Mouse (Mus musculus) MEL (cell line): ENCODE data around the gene Tfam. TPM values are rescaled to one million over a fixed set of nuclear protein-coding genes. Genes with fewer than 3 reads are reported as not detected.
A peak's percentile ranks its signal among the peaks of the same experiment; 100 is the strongest.

Source experiments
- DNase-seq: peaks from one replicate; pipeline ENCODE4 v3.0.0; 2011; ENCODE audit warnings: low read depth, low spot score
- H3K27ac ChIP-seq: 2 replicates; pipeline ENCODE4 v1.5.1; 2012; ENCODE audit warnings: low read depth, mild to moderate bottlenecking, control low read depth, low read length, moderate library complexity; ENCODE audit not compliant: control insufficient read depth
- H3K27me3 ChIP-seq, 2 experiments: fragments of 150-350 bp in 1 of 2; sonication (generic) in 1 of 2; 2 replicates each; pipeline ENCODE4 v1.6.1; 2012; ENCODE audit warnings: low read length in 2 of 2, mild to moderate bottlenecking in 2 of 2, improper control_type of control experiment in 1 of 2, moderate library complexity in 1 of 2; ENCODE audit not compliant: insufficient read depth in 2 of 2, control insufficient read depth in 1 of 2
- H3K36me3 ChIP-seq, 2 experiments: 2 replicates each; pipeline ENCODE4 v1.6.1; 2012 to 2014; ENCODE audit warnings: low read length in 2 of 2, improper control_type of control experiment in 1 of 2, inconsistent platforms in 1 of 2, mild to moderate bottlenecking in 1 of 2; ENCODE audit not compliant: insufficient read depth in 2 of 2, control insufficient read depth in 1 of 2
- H3K4me1 ChIP-seq, 2 experiments: fragments of 150-350 bp in 1 of 2; sonication (generic) in 1 of 2; 2 replicates each; pipeline ENCODE4 v1.6.1; 2012; ENCODE audit warnings: low read length in 2 of 2, improper control_type of control experiment in 1 of 2, mild to moderate bottlenecking in 1 of 2; ENCODE audit not compliant: insufficient read depth in 2 of 2, control insufficient read depth in 1 of 2
- H3K4me3 ChIP-seq, 2 experiments: fragments of 150-350 bp in 1 of 2; sonication (generic) in 1 of 2; 2 replicates each; pipeline ENCODE4 v1.5.1; 2012; ENCODE audit warnings: low read depth in 2 of 2, low read length in 2 of 2, mild to moderate bottlenecking in 2 of 2, moderate library complexity in 2 of 2, control low read depth in 1 of 2, improper control_type of control experiment in 1 of 2; ENCODE audit not compliant: control insufficient read depth in 1 of 2, insufficient read depth in 1 of 2
- H3K79me2 ChIP-seq: 2 replicates; pipeline ENCODE4 v1.6.1; 2012; ENCODE audit warnings: mild to moderate bottlenecking, low read length, moderate library complexity; ENCODE audit not compliant: control insufficient read depth, poor library complexity, insufficient read depth
- H3K9ac ChIP-seq: 2 replicates; pipeline ENCODE4 v1.6.1; 2012; ENCODE audit warnings: low read depth, mild to moderate bottlenecking, control low read depth, low read length, moderate library complexity; ENCODE audit not compliant: control insufficient read depth, poor library complexity, severe bottlenecking
- H3K9me3 ChIP-seq: fragments of 150-350 bp; sonication (generic); replicated peaks from 2 replicates; pipeline ENCODE4 v1.6.1; 2012; ENCODE audit warnings: mild to moderate bottlenecking, low read length, improper control_type of control experiment, moderate library complexity; ENCODE audit not compliant: insufficient read depth
- BHLHE40 ChIP-seq: IDR thresholded peaks from 2 replicates; pipeline ENCODE4 v1.6.1; 2012; ENCODE audit warnings: low read depth, mild to moderate bottlenecking, inconsistent platforms, low read length, improper control_type of control experiment, borderline replicate concordance
- CHD2 ChIP-seq: IDR thresholded peaks from 2 replicates; pipeline ENCODE4 v1.6.1; 2011; ENCODE audit warnings: low read length, improper control_type of control experiment
- CTCF ChIP-seq, 3 experiments: IDR thresholded peaks in 2 of 3; conservative IDR thresholded peaks in 1 of 3; 2 replicates each; pipeline ENCODE4 v1.5.1; 2011 to 2012; ENCODE audit warnings: low read length in 3 of 3, low read depth in 2 of 3, mild to moderate bottlenecking in 2 of 3, improper control_type of control experiment in 1 of 3, inconsistent platforms in 1 of 3, mixed read lengths in 1 of 3, moderate library complexity in 1 of 3; ENCODE audit not compliant: control insufficient read depth in 1 of 3, insufficient read depth in 1 of 3, poor library complexity in 1 of 3, severe bottlenecking in 1 of 3
- E2F4 ChIP-seq: IDR thresholded peaks from 2 replicates; pipeline ENCODE4 v1.6.1; 2011; ENCODE audit warnings: low read depth, low read length, improper control_type of control experiment, borderline replicate concordance
- ETS1 ChIP-seq: IDR thresholded peaks from 2 replicates; pipeline ENCODE4 v1.6.1; 2012; ENCODE audit warnings: low read depth, mild to moderate bottlenecking, inconsistent platforms, low read length, improper control_type of control experiment, moderate library complexity
- GABPA ChIP-seq: IDR thresholded peaks from 2 replicates; pipeline ENCODE4 v1.6.1; 2012; ENCODE audit warnings: low read depth, mild to moderate bottlenecking, inconsistent platforms, low read length, improper control_type of control experiment, moderate library complexity
- GATA1 ChIP-seq: IDR thresholded peaks from 2 replicates; pipeline ENCODE4 v1.6.1; 2011; ENCODE audit warnings: low read depth, low read length, improper control_type of control experiment
- HCFC1 ChIP-seq: IDR thresholded peaks from 2 replicates; pipeline ENCODE4 v1.6.1; 2012; ENCODE audit warnings: low read depth, mild to moderate bottlenecking, inconsistent platforms, low read length, improper control_type of control experiment, moderate library complexity
- JUND ChIP-seq: IDR thresholded peaks from 2 replicates; pipeline ENCODE4 v1.6.1; 2011; ENCODE audit warnings: low read depth, mild to moderate bottlenecking, improper control_type of control experiment, low read length
- KAT2A ChIP-seq: conservative IDR thresholded peaks from 2 replicates; pipeline ENCODE4 v1.6.1; 2012; ENCODE audit warnings: low read depth, low read length, improper control_type of control experiment, inconsistent platforms
- MAX ChIP-seq: IDR thresholded peaks from 2 replicates; pipeline ENCODE4 v1.6.1; 2011; ENCODE audit warnings: low read length, improper control_type of control experiment
- MAZ ChIP-seq: IDR thresholded peaks from 2 replicates; pipeline ENCODE4 v1.6.1; 2012; ENCODE audit warnings: low read depth, mild to moderate bottlenecking, inconsistent platforms, low read length, improper control_type of control experiment
- MEF2A ChIP-seq: IDR thresholded peaks from 2 replicates; pipeline ENCODE4 v1.6.1; 2014; ENCODE audit warnings: low read depth, mild to moderate bottlenecking, inconsistent platforms, low read length, improper control_type of control experiment; ENCODE audit not compliant: poor library complexity, insufficient replicate concordance, severe bottlenecking; ENCODE audit errors: extremely low read depth
- MXI1 ChIP-seq: IDR thresholded peaks from 2 replicates; pipeline ENCODE4 v1.6.1; 2011; ENCODE audit warnings: mild to moderate bottlenecking, low read depth, low read length, improper control_type of control experiment
- MYB ChIP-seq: IDR thresholded peaks from 2 replicates; pipeline ENCODE4 v1.6.1; 2011; ENCODE audit warnings: mild to moderate bottlenecking, low read depth, low read length, improper control_type of control experiment
- NELFE ChIP-seq: IDR thresholded peaks from 2 replicates; pipeline ENCODE4 v1.6.1; 2011; ENCODE audit warnings: low read depth, low read length, improper control_type of control experiment
- POLR2A ChIP-seq, 2 experiments: IDR thresholded peaks; 2 replicates each; pipeline ENCODE4 v1.6.1; 2011 to 2012; ENCODE audit warnings: low read length in 2 of 2, mild to moderate bottlenecking in 2 of 2, control low read depth in 1 of 2, improper control_type of control experiment in 1 of 2, low read depth in 1 of 2, moderate library complexity in 1 of 2; ENCODE audit not compliant: control insufficient read depth in 1 of 2, insufficient read depth in 1 of 2, poor library complexity in 1 of 2
- RAD21 ChIP-seq: IDR thresholded peaks from 2 replicates; pipeline ENCODE4 v1.6.1; 2011; ENCODE audit warnings: mild to moderate bottlenecking, low read depth, low read length, improper control_type of control experiment
- SMC3 ChIP-seq: IDR thresholded peaks from 2 replicates; pipeline ENCODE4 v1.6.1; 2011; ENCODE audit warnings: low read depth, low read length, improper control_type of control experiment
- TBP ChIP-seq: IDR thresholded peaks from 2 replicates; pipeline ENCODE4 v1.8.0; 2011; ENCODE audit warnings: low read depth, low read length, improper control_type of control experiment
- TCF12 ChIP-seq: IDR thresholded peaks from 2 replicates; pipeline ENCODE4 v1.6.1; 2014; ENCODE audit warnings: low read depth, mild to moderate bottlenecking, inconsistent platforms, low read length, improper control_type of control experiment, moderate library complexity
- UBTF ChIP-seq: IDR thresholded peaks from 2 replicates; pipeline ENCODE4 v1.6.1; 2012; ENCODE audit warnings: low read depth, mild to moderate bottlenecking, inconsistent platforms, low read length, improper control_type of control experiment, moderate library complexity, borderline replicate concordance; ENCODE audit not compliant: insufficient read depth
- ZC3H11A ChIP-seq: IDR thresholded peaks from 2 replicates; pipeline ENCODE4 v1.6.1; 2012; ENCODE audit warnings: low read depth, mild to moderate bottlenecking, inconsistent platforms, low read length, improper control_type of control experiment
- polyA plus RNA-seq, 2 experiments: library from polyadenylated mRNA; stranded (reverse) in 1 of 2; unstranded in 1 of 2; fragments of >175 nt in 1 of 2; fragments of >200 nt in 1 of 2; gene quantifications; 2 replicates each; pipeline versions ENCODE4 v1.2.1 to v1.2.4; 2012; ENCODE audit warnings: low replicate concordance in 2 of 2, low read depth in 1 of 2; ENCODE audit not compliant: insufficient read length in 2 of 2, insufficient read depth in 1 of 2, missing spikeins in 1 of 2
- total RNA-seq: library from RNA; depleted of rRNA; stranded (reverse); fragments of 300-350 nt; gene quantifications from 2 replicates; pipeline ENCODE4 v1.2.3, GENCODE M21; 2012

Tfam gene
- total and polyA plus RNA-seq, 3 experiments: 55.9 to 97.8 (median 76.4) TPM

GRCm38 (mm10) chr10:71218228-71218892, 19.7 kb downstream of the Tfam start:
- H3K9me3 ChIP-seq: no peaks in the 10 kb centered on the region
- H3K4me3 ChIP-seq: no peak overlapping the region
- TF ChIP-seq CTCF (IDR thresholded peaks at IDR 0.05 in 2 of 3, conservative IDR thresholded peaks at IDR 0.05 in 1 of 3; ENCODE audit: control insufficient read depth in 1 of 3, insufficient read depth in 1 of 3, low read depth in 2 of 3, low read length in 3 of 3, poor library complexity in 1 of 3, severe bottlenecking in 1 of 3) (peak; percentile 74 to 85 (median 78)), E2F4 (no peak), RAD21 (peak; percentile 78), SMC3 (peak; percentile 54), GABPA (no peak), GATA1 (no peak)
- no peaks in the 10 kb centered on the region for H3K27me3 ChIP-seq
- no peak overlapping the region for H3K27ac ChIP-seq
- no peak overlapping the region for H3K9ac ChIP-seq
- no peaks in the 10 kb centered on the region for H3K4me1 ChIP-seq
- no peaks in the 10 kb centered on the region; a peak in 1 of 4 replicates for H3K36me3 ChIP-seq
- H3K79me2 ChIP-seq: no peaks in the 10 kb centered on the region
- peak; percentile 79 for DNase-seq

- no peak for DNase-seq
- H3K36me3 ChIP-seq: no peaks in the 10 kb centered on the region
- H3K9me3 ChIP-seq: no peaks in the 10 kb centered on the region
- no peak overlapping the region for H3K4me3 ChIP-seq
- no peaks in the 10 kb centered on the region for H3K79me2 ChIP-seq
- H3K27me3 ChIP-seq: no peaks in the 10 kb centered on the region
- no peaks in the 10 kb centered on the region for H3K4me1 ChIP-seq
- no peak for TF ChIP-seq GABPA
- TF ChIP-seq MYB: no peak
- TF ChIP-seq MAX: no peak
- no peak for TF ChIP-seq CHD2
- no peak for TF ChIP-seq BHLHE40
- H3K27ac ChIP-seq: no peak overlapping the region
- H3K9ac ChIP-seq: no peak overlapping the region
These were observed 22.1 kb downstream of the Tfam start for GRCm38 (mm10) chr10:71215996-71216395.

DNA sequence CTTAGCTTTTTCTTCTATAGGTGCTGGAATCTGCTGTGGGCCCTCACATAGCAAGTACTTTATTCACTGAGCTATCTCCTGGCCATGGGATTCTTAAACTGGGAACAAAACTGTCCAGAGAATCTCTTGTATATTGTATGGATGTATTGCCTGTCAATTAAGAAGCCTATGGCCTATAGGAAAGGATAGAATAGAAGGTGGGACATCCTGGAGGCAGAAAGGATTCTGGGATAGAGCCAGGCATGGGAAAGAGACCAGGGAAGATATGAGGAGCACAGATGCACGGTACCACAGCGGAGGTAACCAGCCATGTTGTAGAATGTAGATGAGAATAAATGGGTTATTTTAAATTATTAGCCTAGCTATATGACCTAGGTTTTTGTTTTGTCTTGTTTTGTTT, 36.6 kb downstream of the Tfam start:
- H3K27ac ChIP-seq: no peak overlapping the region
- H3K4me3 ChIP-seq: no peak overlapping the region
- H3K9ac ChIP-seq: no peak overlapping the region
- H3K4me1 ChIP-seq: no peaks in the 10 kb centered on the region
- no peaks in the 10 kb centered on the region for H3K27me3 ChIP-seq
- H3K9me3 ChIP-seq: no peaks in the 10 kb centered on the region
- DNase-seq: no peak
- H3K36me3 ChIP-seq: no peaks in the 10 kb centered on the region
- no peaks in the 10 kb centered on the region for H3K79me2 ChIP-seq
- TF ChIP-seq MXI1 (no peak), TBP (no peak), MAZ (no peak), TCF12 (no peak), MEF2A (no peak), POLR2A (IDR thresholded peaks at IDR 0.05; ENCODE audit: control insufficient read depth in 1 of 2, insufficient read depth in 1 of 2, low read depth in 1 of 2, low read length in 2 of 2, poor library complexity in 1 of 2) (no peak), ETS1 (no peak), JUND (no peak), HCFC1 (no peak), ZC3H11A (no peak), SMC3 (no peak), CTCF (IDR thresholded peaks at IDR 0.05 in 2 of 3, conservative IDR thresholded peaks at IDR 0.05 in 1 of 3; ENCODE audit: control insufficient read depth in 1 of 3, insufficient read depth in 1 of 3, low read depth in 2 of 3, low read length in 3 of 3, poor library complexity in 1 of 3, severe bottlenecking in 1 of 3) (no peak), BHLHE40 (no peak), MYB (no peak), UBTF (no peak), GABPA (no peak), KAT2A (no peak), NELFE (no peak)
- TF ChIP-seq, all 39 proteins: peak for 0
